Mouse (Mus musculus) limb, embryonic 11.5 days (tissue): ENCODE data around the gene Gabra6. TPM values are rescaled to one million over a fixed set of nuclear protein-coding genes. Genes with fewer than 3 reads are reported as not detected.

Experiments used
- ATAC-seq: fragments of 200-750 bp; cut with Nextera tagmentation; 2 replicates; pipeline ENCODE4 v1.8.0; 2017; ENCODE audit warnings: low read depth; ENCODE audit not compliant: insufficient number of reproducible peaks, low FRiP score, low TSS enrichment
- DNase-seq: peaks from one replicate; pipeline ENCODE4 v3.0.0-alpha.2; 2015; ENCODE audit warnings: low spot score
- H3K27ac ChIP-seq: fragments of 300-500 bp; sonication (generic); replicated peaks from 2 replicates; pipeline ENCODE4 v1.5.1; 2014; ENCODE audit warnings: low read depth, mild to moderate bottlenecking, low read length
- H3K27me3 ChIP-seq: fragments of 300-500 bp; sonication (generic); 2 replicates; pipeline ENCODE4 v1.6.1; 2014; ENCODE audit warnings: mild to moderate bottlenecking, low read length, mixed read lengths; ENCODE audit not compliant: control insufficient read depth, insufficient read depth
- H3K36me3 ChIP-seq: fragments of 300-500 bp; sonication (generic); 2 replicates; pipeline ENCODE4 v1.6.1; 2014; ENCODE audit warnings: mild to moderate bottlenecking, low read length, moderate library complexity, mixed read lengths; ENCODE audit not compliant: control insufficient read depth, insufficient read depth
- H3K4me1 ChIP-seq: fragments of 300-500 bp; sonication (generic); 2 replicates; pipeline ENCODE4 v1.6.1; 2014; ENCODE audit warnings: low read length, mixed read lengths; ENCODE audit not compliant: control insufficient read depth, insufficient read depth
- H3K4me2 ChIP-seq: fragments of 300-500 bp; sonication (generic); 2 replicates; pipeline ENCODE4 v1.6.1; 2014; ENCODE audit warnings: low read depth, mild to moderate bottlenecking, moderate library complexity; ENCODE audit not compliant: severe bottlenecking
- H3K4me3 ChIP-seq: fragments of 300-500 bp; sonication (generic); 2 replicates; pipeline ENCODE4 v1.5.1; 2014; ENCODE audit warnings: low read depth, low read length
- H3K9ac ChIP-seq: fragments of 300-500 bp; sonication (generic); 2 replicates; pipeline ENCODE4 v1.6.1; 2014; ENCODE audit warnings: mild to moderate bottlenecking, low read length
- H3K9me3 ChIP-seq: fragments of 300-500 bp; sonication (generic); 2 replicates; pipeline ENCODE4 v1.6.1; 2016; ENCODE audit warnings: low read length; ENCODE audit not compliant: control insufficient read depth
- whole genome bisulfite sequencing: fragments of 180-500 bp; shearing (Covaris S2); extraction: QIAGEN DNeasy Blood & Tissue Kit; methylation state at CpG from one replicate; pipeline ENCODE4 v1.1.7; 2014; 5-methylcytosine and 5-hydroxymethylcytosine counted together
- polyA plus RNA-seq: library from polyadenylated mRNA; unstranded; fragments of >200 nt; fragmentation: Nextera tagmentation; extraction: Ambion mirVana; gene quantifications from 2 replicates; pipeline ENCODE4 v1.2.1, GENCODE M21; 2014

Gabra6 gene
- not detected in 2 replicates for polyA plus RNA-seq

DNA sequence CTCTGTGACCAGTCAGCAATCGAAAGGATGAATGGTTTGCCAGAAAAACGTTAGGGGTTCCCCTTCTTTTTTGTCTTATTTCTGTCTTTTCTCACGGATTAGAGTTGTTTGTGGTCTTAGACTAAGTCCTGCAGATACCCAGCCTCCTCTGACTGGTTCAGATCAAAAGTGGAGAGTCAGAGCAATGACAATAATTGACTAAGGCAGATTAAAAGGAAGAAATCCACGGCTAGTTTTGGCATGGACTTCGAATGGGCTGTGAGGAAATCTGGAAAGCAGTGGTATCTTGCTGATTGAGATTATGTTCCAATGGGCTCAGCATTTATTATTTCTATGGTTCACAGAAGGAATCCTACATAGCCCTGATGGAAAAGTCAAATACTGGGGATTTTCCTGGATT is at the start of gene Gabra6:
Gene Gabra6, minus strand, starts transcription at position 191 of the 400 bp plus-strand sequence.
- Histone ChIP-seq H3K27me3 (no peaks in the 10 kb centered on the region), H3K4me2 (no peak within 1 kb of the TSS), H3K4me1 (no peaks in the 10 kb centered on the region), H3K27ac (no peak within 1 kb of the TSS), H3K9ac (no peak within 1 kb of the TSS), H3K36me3 (no peaks in the 10 kb centered on the region), H3K4me3 (no peak within 1 kb of the TSS), H3K9me3 (no peaks in the 10 kb centered on the region)
- DNase-seq (no peak), ATAC-seq (no peak)
- WGBS: 72% methylated on average over 5 of the region's 5 CpGs

- no peak overlapping the region for H3K4me3 ChIP-seq
- WGBS: 79% methylated on average over 7 of the region's 7 CpGs
Observed at GRCm38 (mm10) chr11:42365544-42365943, 44.7 kb upstream of the Gabra6 start.

DNA sequence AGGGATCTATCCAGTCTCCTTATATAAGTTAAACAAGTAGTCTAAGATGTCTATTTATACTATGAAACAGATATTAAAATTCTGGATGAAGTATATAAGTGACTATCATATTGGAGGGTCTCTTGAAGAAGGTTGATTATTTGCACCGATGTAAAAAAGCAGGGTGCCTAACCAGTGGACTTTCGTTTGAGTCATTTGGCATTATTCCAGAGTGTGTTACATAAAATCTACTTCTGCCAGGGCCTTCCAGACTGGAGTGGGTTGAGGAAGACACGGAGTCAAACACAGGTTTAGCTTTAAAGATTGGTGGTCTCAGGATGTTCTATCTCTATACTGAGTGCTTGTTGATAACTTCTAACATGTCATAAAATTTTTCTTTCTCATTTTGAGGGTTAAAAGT is 11.2 kb upstream of the Gabra6 start:
- 84% methylated on average over 3 of the region's 3 CpGs for WGBS
- Histone ChIP-seq H3K9ac (no peak overlapping the region), H3K36me3 (no peaks in the 10 kb centered on the region), H3K27me3 (no peaks in the 10 kb centered on the region), H3K4me1 (no peaks in the 10 kb centered on the region), H3K4me3 (no peak overlapping the region), H3K4me2 (no peak overlapping the region), H3K27ac (no peak overlapping the region), H3K9me3 (no peaks in the 10 kb centered on the region)
- ATAC-seq (no peak), DNase-seq (no peak)

More at GRCm38 (mm10) chr11:42365544-42365943, 44.7 kb upstream of the Gabra6 start:
- no peaks in the 10 kb centered on the region for H3K9me3 ChIP-seq
- no peaks in the 10 kb centered on the region for H3K4me1 ChIP-seq
- no peaks in the 10 kb centered on the region for H3K36me3 ChIP-seq
- H3K4me2 ChIP-seq: no peak overlapping the region
- ATAC-seq: no peak
- no peak overlapping the region for H3K27ac ChIP-seq
- no peak for DNase-seq
- H3K27me3 ChIP-seq: no peaks in the 10 kb centered on the region
- no peak overlapping the region for H3K9ac ChIP-seq

DNA sequence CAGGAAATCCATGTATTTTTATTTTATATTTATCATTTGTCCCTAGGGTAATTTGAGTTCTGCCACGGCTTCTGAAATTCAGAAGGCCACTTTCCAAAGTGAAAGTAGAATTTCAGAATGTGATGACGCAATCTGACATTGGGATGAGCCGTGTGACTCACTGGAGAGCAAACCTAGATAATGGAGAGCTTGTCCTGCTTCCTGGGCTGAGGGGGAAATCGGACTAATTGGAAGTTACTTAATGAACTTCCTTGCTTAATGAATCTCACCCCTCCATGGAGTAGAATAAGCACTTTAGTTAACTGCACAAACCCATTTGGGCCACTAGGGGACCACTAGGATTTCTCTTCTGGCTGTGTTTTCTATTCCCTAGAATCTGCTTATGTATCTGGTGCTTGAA is 5.4 kb upstream of the Gabra6 start:
- H3K4me1 ChIP-seq: no peaks in the 10 kb centered on the region
- no peak overlapping the region for H3K4me2 ChIP-seq
- no peaks in the 10 kb centered on the region for H3K9me3 ChIP-seq
- ATAC-seq (no peak), DNase-seq (no peak)
- no peak overlapping the region for H3K4me3 ChIP-seq
- no peaks in the 10 kb centered on the region for H3K36me3 ChIP-seq
- no peak overlapping the region for H3K27ac ChIP-seq
- 84% methylated on average over 4 of the region's 4 CpGs for WGBS
- no peaks in the 10 kb centered on the region for H3K27me3 ChIP-seq
- no peak overlapping the region for H3K9ac ChIP-seq

- Histone ChIP-seq H3K4me2 (no peak overlapping the region), H3K9ac (no peak overlapping the region), H3K4me3 (no peak overlapping the region), H3K4me1 (no peaks in the 10 kb centered on the region), H3K9me3 (no peaks in the 10 kb centered on the region), H3K36me3 (no peaks in the 10 kb centered on the region), H3K27ac (no peak overlapping the region), H3K27me3 (no peaks in the 10 kb centered on the region)
- no peak for DNase-seq
- no peak for ATAC-seq
- 82% methylated on average over 3 of the region's 3 CpGs for WGBS
Observed at GRCm38 (mm10) chr11:42321560-42321959, 688 bp upstream of the Gabra6 start.

DNA sequence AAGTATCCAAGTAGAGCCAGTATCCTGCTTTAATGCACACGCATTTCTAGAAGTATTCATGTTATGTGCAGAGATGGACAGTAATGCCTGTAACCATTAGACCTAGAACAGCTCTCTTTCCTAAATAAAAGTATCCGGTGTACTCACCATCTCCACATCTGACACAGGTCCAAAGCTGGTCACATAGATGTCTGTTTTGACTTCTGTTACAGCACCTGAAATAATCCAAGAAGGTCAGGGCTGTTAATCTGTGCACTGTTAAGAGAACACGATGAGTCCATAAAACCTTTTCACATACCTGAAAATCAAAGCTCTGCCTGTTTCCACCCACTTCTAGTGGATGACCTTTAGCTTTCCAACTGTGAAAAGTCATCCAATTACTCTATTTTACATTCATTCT is 1.4 kb downstream of the Gabra6 start:
- no peak for DNase-seq
- 85% methylated on average over 3 of the region's 3 CpGs for WGBS
- no peaks in the 10 kb centered on the region for H3K9me3 ChIP-seq
- no peak overlapping the region for H3K27ac ChIP-seq
- no peak for ATAC-seq
- no peaks in the 10 kb centered on the region for H3K4me1 ChIP-seq
- no peaks in the 10 kb centered on the region for H3K36me3 ChIP-seq
- H3K27me3 ChIP-seq: no peaks in the 10 kb centered on the region
- no peak overlapping the region for H3K4me3 ChIP-seq
- no peak overlapping the region for H3K4me2 ChIP-seq
- no peak overlapping the region for H3K9ac ChIP-seq

GRCm38 (mm10) chr11:42319101-42319500 is 1.8 kb downstream of the Gabra6 start:
- Histone ChIP-seq H3K4me2 (no peak overlapping the region), H3K36me3 (no peaks in the 10 kb centered on the region), H3K9ac (no peak overlapping the region), H3K27ac (no peak overlapping the region), H3K4me1 (no peaks in the 10 kb centered on the region), H3K27me3 (no peaks in the 10 kb centered on the region), H3K9me3 (no peaks in the 10 kb centered on the region), H3K4me3 (no peak overlapping the region)
- 91% methylated on average over 6 of the region's 6 CpGs for WGBS
- DNase-seq: no peak
- no peak for ATAC-seq

DNA sequence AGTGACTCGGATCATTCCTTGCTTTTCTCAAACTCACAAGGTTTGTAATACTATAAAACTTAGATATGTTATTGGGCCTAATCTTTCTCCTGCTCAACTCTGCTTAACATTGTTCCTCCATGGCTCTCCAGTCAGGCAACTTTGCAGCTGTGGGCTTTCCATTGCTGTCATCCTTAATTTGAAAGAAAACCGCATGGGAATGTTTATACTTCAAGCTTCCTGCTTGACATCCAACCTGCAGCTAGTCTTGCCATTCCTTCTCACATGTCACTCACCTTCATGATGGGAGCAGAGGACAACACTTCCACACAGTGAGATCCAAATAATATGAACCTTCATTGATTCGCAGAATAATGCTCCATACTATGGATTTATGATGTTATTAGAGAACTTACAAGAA is 2.9 kb downstream of the Gabra6 start:
- H3K36me3 ChIP-seq: no peaks in the 10 kb centered on the region
- 90% methylated on average over 3 of the region's 3 CpGs for WGBS

DNA sequence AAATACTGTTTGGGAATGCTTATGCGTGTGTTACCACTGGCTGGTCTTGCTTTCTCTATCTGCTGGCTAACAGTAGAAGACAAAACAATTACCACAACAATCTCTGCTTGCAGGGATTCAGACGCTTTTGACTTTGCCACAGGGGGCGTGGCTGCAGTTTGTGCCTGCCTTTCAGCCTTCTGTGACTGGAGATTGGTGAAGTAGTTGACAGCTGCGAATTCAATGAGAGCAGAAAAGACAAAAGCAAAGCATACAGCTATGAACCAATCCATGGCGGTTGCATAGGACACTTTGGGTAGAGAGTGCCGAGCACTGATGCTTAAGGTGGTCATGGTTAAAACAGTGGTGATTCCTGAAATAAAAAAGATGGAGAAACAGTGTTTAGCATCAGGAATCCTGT is 6.0 kb downstream of the Gabra6 start:
- ATAC-seq: no peak
- Histone ChIP-seq H3K9me3 (no peaks in the 10 kb centered on the region), H3K27me3 (no peaks in the 10 kb centered on the region), H3K4me3 (no peak overlapping the region), H3K9ac (no peak overlapping the region), H3K36me3 (no peaks in the 10 kb centered on the region), H3K27ac (no peak overlapping the region), H3K4me2 (no peak overlapping the region), H3K4me1 (no peaks in the 10 kb centered on the region)
- 24% methylated on average over 6 of the region's 6 CpGs for WGBS
- DNase-seq: no peak

More for the DNA sequence above, 2.9 kb downstream of the Gabra6 start:
- Histone ChIP-seq H3K27ac (no peak overlapping the region), H3K4me1 (no peaks in the 10 kb centered on the region), H3K4me3 (no peak overlapping the region), H3K9ac (no peak overlapping the region), H3K4me2 (no peak overlapping the region), H3K9me3 (no peaks in the 10 kb centered on the region), H3K27me3 (no peaks in the 10 kb centered on the region)
- DNase-seq: no peak
- no peak for ATAC-seq
